Mouse (Mus musculus) bone marrow macrophage, adult 2 months (primary cell): ENCODE measurements around the gene Ptgr1. TPM values are rescaled to one million over a fixed set of nuclear protein-coding genes. Genes with fewer than 3 reads are reported as not detected.
A peak's percentile ranks its signal among the peaks of the same experiment; 100 is the strongest.

Source experiments
- H3K27ac ChIP-seq: 2 replicates; pipeline ENCODE4 v1.5.1; 2012; ENCODE audit warnings: low read depth, low read length; ENCODE audit not compliant: insufficient read depth
- H3K4me1 ChIP-seq: 2 replicates; pipeline ENCODE4 v1.6.1; 2012; ENCODE audit warnings: low read length; ENCODE audit not compliant: control insufficient read depth, insufficient read depth
- H3K4me3 ChIP-seq: 2 replicates; pipeline ENCODE4 v1.5.1; 2012; ENCODE audit warnings: mild to moderate bottlenecking, low read length, moderate library complexity; ENCODE audit not compliant: insufficient read depth
- CTCF ChIP-seq: IDR thresholded peaks from 2 replicates; pipeline ENCODE4 v1.5.1; 2012; ENCODE audit warnings: low read depth, mild to moderate bottlenecking, low read length, moderate library complexity
- POLR2A ChIP-seq: IDR thresholded peaks from 2 replicates; pipeline ENCODE4 v1.6.1; 2012; ENCODE audit warnings: mild to moderate bottlenecking, low read depth, low read length, borderline replicate concordance
- polyA plus RNA-seq: library from polyadenylated mRNA; stranded (reverse); fragments of >200 nt; gene quantifications from 2 replicates; pipeline ENCODE4 v1.2.4, GENCODE M21; 2012; ENCODE audit not compliant: missing spikeins, insufficient read depth, insufficient read length

The Ptgr1 gene
- polyA plus RNA-seq, 1 experiment = 25.2 TPM

DNA sequence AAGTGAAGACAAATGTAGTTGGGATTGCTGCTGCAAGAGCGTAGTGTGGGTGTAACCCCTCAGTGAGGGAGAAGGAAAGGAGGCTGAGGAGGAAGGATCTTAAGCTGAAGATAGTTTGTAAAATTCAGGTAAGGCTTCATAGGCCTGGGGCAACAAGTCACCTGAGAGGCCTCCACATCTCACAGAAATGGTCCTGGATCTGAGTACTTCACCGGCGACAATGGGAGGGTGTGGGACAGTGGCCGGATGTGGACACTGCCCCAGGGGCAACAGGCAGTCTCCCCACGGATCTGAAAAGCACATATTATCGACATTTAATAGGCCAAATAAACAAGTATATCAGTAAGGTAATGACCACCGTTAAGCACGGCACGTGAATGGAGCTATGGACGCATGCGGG is 34.3 kb downstream of the Ptgr1 start:
- Histone ChIP-seq H3K27ac (no peak overlapping the region), H3K4me3 (no peak overlapping the region), H3K4me1 (no peaks in the 10 kb centered on the region)
- TF ChIP-seq POLR2A = no peak
- TF ChIP-seq CTCF = no peak

DNA sequence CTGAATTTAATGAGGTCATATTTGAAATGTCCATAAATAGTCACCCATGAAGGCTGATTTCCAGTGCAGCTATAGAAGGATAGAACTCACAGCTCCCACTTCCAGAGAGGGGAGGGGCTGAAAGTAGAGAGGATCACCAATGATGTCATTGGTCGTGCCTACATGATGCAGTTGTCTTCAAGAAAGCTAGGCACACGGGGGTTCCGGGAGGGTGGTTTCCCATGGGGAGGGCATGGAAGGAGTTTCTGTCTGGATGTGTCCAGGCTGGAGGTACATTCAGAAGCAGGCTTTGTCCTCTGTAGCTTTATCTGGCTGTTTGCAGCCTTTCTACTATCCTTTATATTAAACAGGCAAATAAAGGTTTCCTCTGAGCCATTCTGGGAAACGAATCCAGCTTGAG is 38.5 kb downstream of the Ptgr1 start:
- Histone ChIP-seq H3K27ac (no peak overlapping the region), H3K4me1 (no peaks in the 10 kb centered on the region), H3K4me3 (no peak overlapping the region)
- TF ChIP-seq POLR2A = no peak

DNA sequence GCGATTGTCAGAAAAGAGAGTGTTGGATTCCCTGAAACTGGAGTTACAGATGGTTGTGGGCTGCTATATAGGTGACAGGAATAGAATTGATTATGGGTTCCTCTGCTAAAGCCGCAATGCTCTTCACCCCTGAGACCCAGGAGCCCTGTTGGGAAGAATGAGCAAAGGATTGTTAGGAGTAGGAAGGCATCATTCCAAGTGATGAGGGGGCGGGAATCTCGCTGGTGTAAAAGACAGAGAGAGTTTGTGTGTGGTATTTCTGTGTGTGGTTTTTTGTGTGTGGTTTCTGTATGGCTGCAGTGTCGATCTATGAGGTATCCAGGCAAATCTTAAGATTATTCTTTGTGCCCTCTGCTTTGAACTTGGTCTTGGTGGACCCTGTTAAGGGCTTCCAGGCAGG is 42.2 kb downstream of the Ptgr1 start:
- no peak for TF ChIP-seq POLR2A
- TF ChIP-seq CTCF = no peak

GRCm38 (mm10) chr4:58944206-58944553 is 42.7 kb downstream of the Ptgr1 start:
- Histone ChIP-seq H3K4me1 (0 out of 2 replicates have a peak, but pooled peaks cover 2% of the 10 kb centered on the region), H3K27ac (no peak overlapping the region), H3K4me3 (peak overlapping the region; percentile 76)
- TF ChIP-seq CTCF = no peak
- TF ChIP-seq POLR2A = no peak

More for the DNA sequence above, 42.2 kb downstream of the Ptgr1 start:
- H3K4me3 ChIP-seq = no peak overlapping the region
- no peak overlapping the region for H3K27ac ChIP-seq
- 0 out of 2 replicates have a peak, but pooled peaks cover 2% of the 10 kb centered on the region for H3K4me1 ChIP-seq

DNA sequence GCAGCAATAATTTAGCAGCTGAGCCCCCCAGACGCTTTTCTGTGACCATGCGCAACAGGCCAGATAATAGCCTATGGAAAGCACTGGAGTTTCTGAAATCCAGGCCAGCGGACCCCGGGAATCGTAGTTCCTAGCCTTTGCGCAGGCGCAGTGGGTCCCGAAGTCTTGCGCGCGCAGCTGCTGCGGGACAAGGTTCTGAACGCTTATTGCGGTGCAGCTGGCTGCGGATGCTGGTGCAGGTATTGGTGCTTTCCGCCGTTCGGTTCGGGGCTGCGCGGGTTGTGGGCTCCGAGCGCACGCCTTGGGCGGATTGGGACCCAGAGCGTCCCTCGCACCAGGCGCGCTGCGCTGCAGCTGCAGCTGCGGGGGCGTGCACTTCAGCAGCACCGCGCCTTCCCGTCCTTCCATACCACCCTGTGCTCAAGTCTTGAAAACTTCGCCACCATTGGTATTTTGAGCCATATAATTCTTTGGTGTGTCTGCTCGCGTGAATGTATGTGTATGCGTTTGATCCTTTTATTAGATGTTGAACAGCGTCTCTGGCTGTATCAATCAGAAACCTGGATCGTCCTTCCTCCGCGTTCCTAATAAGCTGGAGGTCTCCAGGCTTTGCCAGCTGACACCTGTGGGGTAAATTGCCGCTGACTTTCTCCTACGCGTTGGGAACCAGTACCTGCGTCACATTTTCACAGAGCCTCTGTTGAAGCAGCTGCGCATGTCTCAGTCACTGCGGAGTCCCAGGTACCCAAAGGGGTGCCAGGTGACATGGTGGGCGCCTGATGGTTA is 43.3 kb downstream of the Ptgr1 start, which contains the start of gene Zkscan16:
Zkscan16 (plus strand) TSS at position 209 of the 786 bp plus-strand sequence.
- Histone ChIP-seq H3K4me1 (0 out of 2 replicates have a peak, but pooled peaks cover 2% of the 10 kb centered on the region), H3K27ac (no peak within 1 kb of the TSS), H3K4me3 (peak within 1 kb of the TSS; percentile 76)
- TF ChIP-seq POLR2A (no peak), CTCF (no peak)

- 0 out of 2 replicates have a peak, but pooled peaks cover 2% of the 10 kb centered on the region for H3K4me1 ChIP-seq
- TF ChIP-seq POLR2A (no peak), CTCF (no peak)
- no peak overlapping the region for H3K27ac ChIP-seq
- peak overlapping the region; percentile 76 for H3K4me3 ChIP-seq
Measured at GRCm38 (mm10) chr4:58942942-58943341, 44.0 kb downstream of the Ptgr1 start.

DNA sequence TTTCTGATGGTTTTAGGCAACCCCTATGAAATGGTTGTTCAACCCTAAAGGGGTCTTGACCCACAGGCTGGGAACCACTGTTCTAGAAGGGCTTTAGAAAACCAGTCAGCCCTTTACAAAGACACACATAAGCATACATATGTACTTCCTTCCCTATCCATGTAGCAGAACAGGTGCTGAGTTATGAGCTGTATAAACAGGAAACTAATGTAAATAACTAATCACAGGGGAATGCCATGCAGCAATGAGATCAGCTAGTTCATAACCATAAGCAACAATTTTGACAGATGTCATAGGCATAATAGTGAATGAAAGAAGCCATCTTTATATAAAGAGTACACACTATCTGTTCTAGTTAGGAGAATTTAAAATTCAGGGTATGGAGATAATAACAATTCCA is 45.3 kb downstream of the Ptgr1 start:
- Histone ChIP-seq H3K4me1 (0 out of 2 replicates have a peak, but pooled peaks cover 2% of the 10 kb centered on the region), H3K4me3 (no peak overlapping the region), H3K27ac (no peak overlapping the region)
- TF ChIP-seq CTCF (no peak), POLR2A (no peak)

DNA sequence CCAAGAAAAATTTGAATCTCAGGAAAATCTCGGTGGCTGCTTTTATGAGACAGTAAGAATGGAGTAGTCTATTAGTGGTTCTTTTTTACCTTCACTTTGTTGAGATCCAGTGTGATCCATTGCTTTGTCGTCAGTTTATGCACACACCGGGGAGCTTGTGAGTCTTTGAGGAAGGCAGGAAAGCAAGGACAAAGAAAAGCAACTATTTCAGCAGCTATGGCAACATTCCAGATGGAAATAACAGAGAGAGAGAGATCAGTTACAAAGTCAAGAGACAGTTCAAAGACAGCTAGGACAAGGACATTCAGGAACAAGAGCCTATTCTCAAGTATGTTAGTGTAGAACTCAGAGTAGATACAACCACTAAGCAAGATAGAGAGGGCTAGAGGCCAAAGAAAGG is 51.1 kb downstream of the Ptgr1 start:
- no peak for TF ChIP-seq CTCF
- no peak for TF ChIP-seq POLR2A
- H3K27ac ChIP-seq = no peak overlapping the region
- no peak overlapping the region for H3K4me3 ChIP-seq
- H3K4me1 ChIP-seq = 0 out of 2 replicates have a peak, but pooled peaks cover 2% of the 10 kb centered on the region

GRCm38 (mm10) chr4:58934746-58935476 is 52.0 kb downstream of the Ptgr1 start:
- Histone ChIP-seq H3K4me1 (0 out of 2 replicates have a peak, but pooled peaks cover 2% of the 10 kb centered on the region), H3K27ac (no peak overlapping the region), H3K4me3 (no peak overlapping the region)
- no peak for TF ChIP-seq CTCF
- no peak for TF ChIP-seq POLR2A

DNA sequence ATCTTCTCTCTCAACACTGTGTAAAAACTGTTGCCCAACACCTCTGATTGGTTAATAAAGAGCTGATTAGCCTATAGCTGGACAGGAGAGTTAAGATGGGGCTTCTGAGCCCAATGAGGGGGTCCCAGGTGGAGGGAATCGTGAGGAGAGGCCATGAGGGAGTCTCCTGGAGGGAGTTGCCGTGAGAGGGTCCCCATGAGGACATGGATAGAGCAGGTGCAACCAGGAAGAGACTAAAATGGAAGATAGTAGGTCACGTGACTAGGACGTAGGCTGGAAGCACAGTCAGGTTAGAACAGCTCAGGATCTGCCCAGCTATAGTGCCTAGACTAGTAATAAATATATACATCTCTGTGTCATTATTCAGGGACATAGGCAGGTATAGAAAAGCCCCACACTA is 52.6 kb downstream of the Ptgr1 start:
- TF ChIP-seq POLR2A (no peak), CTCF (no peak)
- no peak overlapping the region for H3K27ac ChIP-seq
- 0 out of 2 replicates have a peak, but pooled peaks cover 2% of the 10 kb centered on the region for H3K4me1 ChIP-seq
- no peak overlapping the region for H3K4me3 ChIP-seq
